Mouse (Mus musculus) granulocyte monocyte progenitor cell, adult 5-6 weeks (primary cell): ENCODE results near the gene Fsd1. TPM values are rescaled to one million over a fixed set of nuclear protein-coding genes. Genes with fewer than 3 reads are reported as not detected.
"Not testable (repeated sequence)": the region's sequence is repeated elsewhere in the genome, so short reads cannot be mapped to it uniquely, and the experiment has no call there.

Experiments used
- ATAC-seq: replicated peaks from 2 replicates; pipeline ENCODE4 v1.8.0; 2016; ENCODE audit warnings: mild to moderate bottlenecking, moderate TSS enrichment, inconsistent platforms; ENCODE audit not compliant: poor library complexity, severe bottlenecking
- total RNA-seq, 2 experiments: library from RNA; stranded (forward) in 1 of 2; stranded (reverse) in 1 of 2; fragments of 200-712, 200-1000 nt in 1 of 2; fragments of >200 nt in 1 of 2; fragmentation: Nextera tagmentation in 1 of 2; gene quantifications; 2 replicates each; pipeline ENCODE4 v1.2.3; 2014 to 2017

Gene Fsd1
- total RNA-seq (2014; fragmentation: Nextera tagmentation) (not detected in 2 replicates), total RNA-seq (2017) (not detected in 2 replicates)

- ATAC-seq, result peak; percentile 54
These were observed at the start of gene Fsd1 for GRCm38 (mm10) chr17:55986030-55986961. Fsd1 (plus strand) TSS chr17:55986509.

DNA sequence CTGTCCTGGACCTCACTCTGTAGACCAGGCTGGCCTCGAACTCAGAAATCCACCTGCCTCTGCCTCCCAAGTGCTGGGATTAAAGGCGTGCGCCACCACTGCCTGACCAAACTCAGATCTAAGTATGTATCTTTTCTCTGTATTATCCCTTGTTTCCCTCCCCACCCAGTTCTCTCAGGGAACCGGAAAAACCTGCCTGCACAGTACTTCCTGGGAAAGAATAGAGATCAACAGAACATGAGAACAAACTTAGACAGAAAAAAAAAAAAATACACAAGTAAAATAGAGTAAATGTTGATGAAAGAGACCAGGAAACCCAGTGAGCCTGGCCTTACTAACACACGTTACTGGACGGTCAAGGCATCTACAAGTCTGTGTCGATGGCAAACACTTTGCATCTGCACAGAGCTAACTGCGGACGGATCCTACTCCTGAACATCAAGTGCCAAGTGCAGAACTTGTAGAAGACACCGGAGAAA is 41.9 kb upstream of the Fsd1 start:
- ATAC-seq, result not testable (repeated sequence)

DNA sequence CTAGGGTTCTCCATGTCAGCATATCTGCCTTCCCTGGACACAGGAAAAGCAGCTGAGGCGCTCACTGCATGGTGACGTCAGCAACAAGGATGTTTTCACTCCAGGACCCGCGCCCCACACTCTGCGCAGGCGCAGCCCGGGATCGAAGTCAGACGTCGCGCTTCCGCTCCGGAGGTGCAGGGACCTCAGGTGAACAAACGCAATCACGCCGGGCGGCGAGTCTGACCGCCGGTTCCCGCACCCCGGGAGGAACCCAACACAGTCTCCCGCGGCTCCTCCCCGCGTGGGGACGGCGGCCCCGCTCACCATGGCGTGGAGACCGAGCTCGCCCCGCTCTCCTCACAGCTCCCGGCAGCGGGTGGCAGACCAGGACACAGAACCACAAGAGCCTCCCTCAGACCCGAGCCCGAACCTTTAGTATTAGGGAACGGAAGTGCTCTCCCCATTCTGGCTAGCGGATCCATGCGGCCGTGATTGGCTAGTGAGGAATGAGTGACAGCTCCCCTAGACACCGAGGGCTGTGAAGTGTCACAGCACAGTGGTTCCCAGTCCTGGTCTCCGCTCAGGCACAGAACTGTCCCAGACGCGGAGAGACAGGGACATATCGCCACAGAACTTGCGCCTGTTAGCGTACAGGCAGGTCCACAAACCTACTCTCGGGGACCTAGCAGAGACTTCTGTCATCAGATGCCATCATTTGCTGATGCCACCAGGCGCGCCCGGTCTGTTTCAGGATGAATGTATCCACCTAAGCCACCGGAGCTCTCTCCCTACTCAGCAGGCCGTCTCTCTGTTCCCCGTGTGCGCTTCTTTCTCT is 41.2 kb upstream of the Fsd1 start:
- ATAC-seq, result peak; percentile 93

GRCm38 (mm10) chr17:55945696-55946095 is 40.6 kb upstream of the Fsd1 start:
- ATAC-seq, result no peak

- ATAC-seq, result no peak
These were observed 37.7 kb upstream of the Fsd1 start for GRCm38 (mm10) chr17:55948647-55949046.

DNA sequence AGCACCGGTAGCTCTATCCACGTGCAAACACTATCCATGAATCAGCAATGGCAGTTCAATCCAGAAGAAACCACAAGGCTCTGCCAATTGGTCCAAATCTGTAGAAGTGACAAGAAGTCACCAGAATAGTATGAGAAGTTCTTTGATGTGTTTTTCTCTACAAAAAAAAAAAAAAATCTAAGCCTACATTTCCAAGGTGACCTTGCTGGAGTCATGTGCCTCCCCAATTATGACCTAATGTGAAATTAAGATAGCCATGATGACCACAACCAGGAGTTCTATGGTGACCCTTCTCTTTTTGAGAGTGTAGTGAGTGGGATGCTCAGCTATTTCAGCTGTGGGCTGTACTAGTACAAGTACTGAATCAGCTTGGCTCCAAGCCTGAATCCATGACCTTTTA is 36.9 kb upstream of the Fsd1 start, which contains the start of gene Zfp119b:
Gene Zfp119b (minus strand): TSS at position 101 of the 400 bp plus-strand sequence.
- ATAC-seq, result no peak

DNA sequence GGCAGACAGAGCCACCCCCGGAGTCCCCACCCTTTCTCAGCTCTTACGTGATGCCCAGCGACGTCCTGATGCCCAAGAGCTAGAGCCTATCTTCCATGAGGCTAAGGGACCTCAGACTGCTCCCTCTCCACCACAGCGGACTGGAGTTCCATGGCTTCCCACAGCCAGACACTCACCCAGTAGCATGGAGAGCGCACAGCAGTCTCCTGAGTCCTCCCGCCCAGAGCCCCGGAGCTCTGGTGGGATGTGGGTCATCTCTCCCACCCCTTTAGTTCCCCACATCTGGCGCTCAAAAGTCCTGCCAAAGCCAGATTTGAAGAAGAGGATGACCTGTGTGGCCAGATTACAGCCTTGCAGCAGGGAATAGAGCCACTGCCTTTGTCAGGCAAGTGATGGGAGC is 35.7 kb upstream of the Fsd1 start:
- no peak for ATAC-seq

DNA sequence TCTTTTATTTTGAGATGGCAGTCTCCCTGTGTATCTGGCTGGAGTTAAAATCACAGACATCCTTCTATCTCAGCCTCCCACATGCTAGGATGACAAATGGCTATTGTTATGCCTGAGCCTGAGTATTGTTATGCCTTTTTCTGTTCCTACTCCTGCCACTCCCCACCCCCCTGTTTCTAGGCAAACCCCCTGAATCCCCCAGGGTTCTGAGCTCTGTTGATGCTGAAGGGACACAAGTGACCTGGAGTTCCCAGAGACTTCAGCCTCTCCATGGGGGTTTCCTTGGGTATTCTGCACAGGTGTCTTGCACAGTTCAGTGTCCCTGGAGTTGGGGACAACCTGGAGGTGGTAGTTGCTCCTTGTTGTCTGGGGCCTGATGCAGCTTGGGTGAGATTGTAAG is 34.3 kb upstream of the Fsd1 start:
- no peak for ATAC-seq

DNA sequence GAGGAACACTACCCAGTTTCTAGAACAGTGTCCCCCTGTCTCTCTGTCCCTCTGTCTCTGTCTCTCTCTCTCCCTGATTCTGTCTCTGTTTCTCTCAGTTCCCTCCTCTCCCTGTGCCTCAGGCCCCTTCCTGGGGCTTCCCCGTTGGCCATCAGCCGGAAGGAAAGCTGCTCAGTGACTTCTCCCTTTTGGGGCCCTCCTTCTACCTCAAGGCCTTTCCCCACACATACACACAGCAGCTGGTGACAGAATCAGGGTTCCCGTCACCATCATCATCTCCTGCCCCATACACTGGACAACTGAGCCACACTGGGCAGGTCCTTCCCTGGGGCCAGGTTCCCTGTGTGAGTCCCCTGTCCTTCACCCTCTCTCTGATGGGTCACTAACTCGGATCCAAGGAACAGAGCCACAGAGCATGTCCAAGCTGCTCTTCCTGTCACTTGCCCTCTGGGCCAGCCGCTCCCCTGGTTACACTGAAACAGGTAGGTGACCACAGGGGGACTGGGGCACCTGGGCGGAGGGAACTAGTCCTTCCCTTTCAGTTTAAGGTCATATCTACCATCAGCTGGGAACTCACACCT is 33.8 kb upstream of the Fsd1 start, which contains the start of gene Ebi3:
Gene Ebi3 (plus strand): TSS at position 194 of the 581 bp plus-strand sequence.
- ATAC-seq, result peak; percentile 86

DNA sequence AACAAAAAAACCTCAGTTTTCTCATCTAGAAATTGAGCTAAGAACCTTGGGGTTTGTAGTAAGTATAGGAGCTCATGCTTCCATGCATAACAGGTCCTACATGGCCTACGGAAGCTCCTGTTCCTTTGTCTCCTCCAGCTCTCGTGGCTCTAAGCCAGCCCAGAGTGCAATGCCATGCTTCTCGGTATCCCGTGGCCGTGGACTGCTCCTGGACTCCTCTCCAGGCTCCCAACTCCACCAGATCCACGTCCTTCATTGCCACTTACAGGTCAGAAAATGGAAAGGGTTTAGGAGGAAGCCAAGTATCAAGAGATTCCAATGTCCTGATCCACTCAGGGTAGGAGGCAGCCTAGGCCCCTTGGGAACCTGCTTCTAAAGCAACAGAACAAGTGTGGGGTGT is 32.6 kb upstream of the Fsd1 start:
- ATAC-seq, result no peak

DNA sequence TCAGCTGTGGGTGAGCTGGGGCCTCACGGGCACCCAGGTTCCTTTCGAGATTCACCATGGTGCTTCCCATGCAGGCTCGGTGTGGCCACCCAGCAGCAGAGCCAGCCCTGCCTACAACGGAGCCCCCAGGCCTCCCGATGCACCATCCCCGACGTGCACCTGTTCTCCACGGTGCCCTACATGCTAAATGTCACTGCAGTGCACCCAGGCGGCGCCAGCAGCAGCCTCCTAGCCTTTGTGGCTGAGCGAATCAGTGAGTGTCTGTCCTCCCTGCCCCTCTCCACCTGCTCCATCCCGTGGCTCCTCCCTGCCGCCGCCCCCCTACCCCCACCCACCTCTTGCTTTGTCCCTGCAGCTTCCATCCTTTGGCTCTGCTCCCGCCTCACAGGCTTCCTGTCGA is 32.1 kb upstream of the Fsd1 start:
- no peak for ATAC-seq

DNA sequence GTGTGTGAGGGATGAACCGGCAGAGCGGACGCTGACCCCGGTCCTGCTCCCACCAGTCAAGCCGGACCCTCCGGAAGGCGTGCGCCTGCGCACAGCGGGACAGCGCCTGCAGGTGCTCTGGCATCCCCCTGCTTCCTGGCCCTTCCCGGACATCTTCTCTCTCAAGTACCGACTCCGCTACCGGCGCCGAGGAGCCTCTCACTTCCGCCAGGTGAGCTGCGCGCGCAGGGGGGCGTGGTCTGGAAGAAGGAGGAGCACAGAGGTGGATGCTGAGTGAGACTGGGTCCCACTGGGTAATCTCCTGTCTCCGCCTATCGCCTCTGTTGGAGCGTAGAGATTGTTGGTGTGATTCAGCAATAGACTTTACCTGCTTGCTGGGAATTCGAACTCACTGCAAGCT is 30.2 kb upstream of the Fsd1 start:
- no peak for ATAC-seq

- ATAC-seq, result no peak
These were observed 29.7 kb upstream of the Fsd1 start for GRCm38 (mm10) chr17:55956591-55956990.

GRCm38 (mm10) chr17:55957168-55957567 is 29.1 kb upstream of the Fsd1 start:
- peak; percentile 29 for ATAC-seq

DNA sequence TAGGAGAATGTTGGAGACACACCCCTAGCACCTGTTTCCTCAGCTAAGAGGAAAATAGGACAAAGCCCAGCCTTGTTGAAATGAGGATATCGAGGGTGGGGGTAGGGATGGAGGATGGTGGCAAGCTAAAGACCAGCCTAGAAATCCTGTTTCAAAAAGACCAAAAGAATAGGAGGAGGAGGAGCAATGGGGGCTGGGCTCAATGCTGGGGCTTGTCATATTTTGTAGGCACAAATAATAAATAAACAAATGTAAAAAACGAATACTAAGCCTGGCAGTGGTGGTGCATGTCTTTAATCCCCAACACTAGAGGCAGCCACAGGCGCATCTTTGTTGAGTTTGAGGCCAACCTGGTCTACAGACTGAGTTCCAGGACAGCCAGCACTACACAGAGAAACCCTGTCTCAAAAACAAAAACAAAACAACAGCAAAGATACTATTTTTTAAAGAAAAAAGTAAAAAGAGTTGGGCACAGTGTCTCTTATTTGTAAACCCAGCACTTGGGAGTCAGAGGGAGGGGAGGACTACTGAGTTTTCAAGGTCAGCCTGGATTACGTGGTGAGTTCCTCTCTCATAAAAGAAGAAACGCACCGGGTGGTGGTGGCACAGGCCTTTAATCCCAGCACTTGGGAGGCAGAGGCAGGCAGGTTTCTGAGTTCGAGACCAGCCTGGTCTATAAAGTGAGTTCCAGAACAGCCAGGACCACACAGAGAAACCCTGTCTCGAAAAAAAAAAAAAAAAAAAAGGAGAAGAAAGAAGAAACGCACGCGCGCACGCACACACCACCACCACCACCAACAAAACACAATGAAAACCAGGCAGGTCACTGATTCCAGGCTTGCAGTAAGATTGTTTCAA is 28.4 kb upstream of the Fsd1 start:
- ATAC-seq, result no peak

DNA sequence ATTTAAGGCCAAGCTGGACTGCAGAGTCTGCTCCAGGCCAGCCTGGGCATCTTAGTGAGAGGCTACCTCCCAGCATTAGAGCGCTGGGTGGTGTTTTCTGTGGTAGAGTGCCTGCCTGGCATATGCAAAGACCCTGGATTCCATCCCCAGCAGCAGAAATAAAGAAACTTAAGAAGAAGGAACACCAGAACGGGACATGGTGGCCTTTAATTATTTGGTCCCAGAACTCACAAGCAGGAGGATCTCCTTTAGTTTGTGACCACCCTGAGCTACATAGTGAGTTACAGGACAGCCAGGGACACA is 27.8 kb upstream of the Fsd1 start:
- no peak for ATAC-seq

- ATAC-seq, result peak; percentile 69
These were observed 27.2 kb upstream of the Fsd1 start, which contains the start of gene Yju2 for GRCm38 (mm10) chr17:55958918-55959728. Yju2 (plus strand) TSS chr17:55959099.

- no peak for ATAC-seq
These were observed 26.2 kb upstream of the Fsd1 start for GRCm38 (mm10) chr17:55959946-55960740.
